Mouse (Mus musculus) adrenal gland, postnatal 10 days (tissue): ENCODE measurements around the gene Txnrd3. TPM values are rescaled to one million over a fixed set of nuclear protein-coding genes. Genes with fewer than 3 reads are reported as not detected.

Experiments used
- DNase-seq: peaks from one replicate; pipeline ENCODE4 v3.0.0; 2021; ENCODE audit warnings: mixed read lengths
- total RNA-seq, 2 experiments: library from RNA; stranded (reverse); gene quantifications; 2 replicates each; pipeline ENCODE4 v1.2.3; 2021

Txnrd3 gene
- total RNA-seq, 2 experiments from 2014 or later = 14.4 TPM

DNA sequence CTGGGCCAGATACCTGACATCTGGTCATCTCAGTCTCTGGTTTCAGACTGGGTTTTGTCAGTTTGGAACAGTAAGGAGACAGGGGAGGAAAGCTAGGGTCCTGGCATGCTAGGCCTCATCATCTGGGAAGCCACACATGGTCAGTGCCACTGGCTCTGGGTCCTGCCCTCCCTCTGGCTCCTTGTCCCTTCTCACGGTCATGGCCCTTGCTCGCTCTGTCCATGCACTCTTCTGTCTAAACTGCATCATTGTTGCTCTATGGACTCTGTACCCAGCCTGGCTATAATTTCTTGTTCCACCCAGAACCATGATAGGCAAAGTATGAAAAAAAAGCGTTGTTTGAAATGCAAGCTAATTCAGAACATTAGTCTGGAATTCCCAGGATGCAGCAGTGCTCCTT, 11.2 kb downstream of the Txnrd3 start:
- no peak for DNase-seq

DNA sequence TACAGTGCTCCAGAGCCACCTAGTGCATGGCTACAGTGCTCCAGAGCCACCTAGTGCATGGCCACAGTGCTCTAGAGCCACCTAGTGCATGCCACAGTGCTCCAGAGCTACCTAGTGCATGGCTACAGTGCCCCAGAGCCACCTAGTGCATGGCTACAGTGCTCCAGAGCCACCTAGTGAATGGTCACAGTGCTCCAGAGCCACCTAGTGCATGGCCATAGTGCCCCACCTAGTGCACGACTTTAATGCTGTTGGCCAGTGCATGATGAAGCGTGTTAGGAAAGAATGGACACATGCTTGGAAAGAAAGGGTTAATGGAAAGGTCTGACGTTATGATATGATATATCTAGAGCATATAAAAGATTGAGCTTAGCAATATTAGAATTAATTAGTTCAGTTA, 14.6 kb downstream of the Txnrd3 start:
- no peak for DNase-seq

DNA sequence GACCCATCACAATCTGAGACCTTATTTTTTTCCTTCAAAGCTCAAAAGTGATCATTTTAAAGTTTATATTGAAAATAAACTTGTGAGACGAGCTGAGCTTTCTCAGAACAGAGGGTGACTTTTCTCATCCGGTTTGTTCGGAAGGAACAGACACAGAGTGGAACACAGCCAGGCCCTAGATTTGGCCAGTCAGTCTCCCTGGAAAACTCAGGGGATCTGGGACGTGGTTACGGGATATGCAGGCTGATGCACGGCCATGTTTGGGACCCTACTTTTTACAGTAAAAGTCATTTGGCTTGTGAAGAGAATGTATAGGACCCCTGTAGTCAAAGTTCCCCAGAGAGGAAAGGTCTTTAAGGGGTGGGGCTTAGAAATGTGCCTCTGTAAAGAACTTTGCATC, 15.1 kb downstream of the Txnrd3 start:
- DNase-seq = no peak

DNA sequence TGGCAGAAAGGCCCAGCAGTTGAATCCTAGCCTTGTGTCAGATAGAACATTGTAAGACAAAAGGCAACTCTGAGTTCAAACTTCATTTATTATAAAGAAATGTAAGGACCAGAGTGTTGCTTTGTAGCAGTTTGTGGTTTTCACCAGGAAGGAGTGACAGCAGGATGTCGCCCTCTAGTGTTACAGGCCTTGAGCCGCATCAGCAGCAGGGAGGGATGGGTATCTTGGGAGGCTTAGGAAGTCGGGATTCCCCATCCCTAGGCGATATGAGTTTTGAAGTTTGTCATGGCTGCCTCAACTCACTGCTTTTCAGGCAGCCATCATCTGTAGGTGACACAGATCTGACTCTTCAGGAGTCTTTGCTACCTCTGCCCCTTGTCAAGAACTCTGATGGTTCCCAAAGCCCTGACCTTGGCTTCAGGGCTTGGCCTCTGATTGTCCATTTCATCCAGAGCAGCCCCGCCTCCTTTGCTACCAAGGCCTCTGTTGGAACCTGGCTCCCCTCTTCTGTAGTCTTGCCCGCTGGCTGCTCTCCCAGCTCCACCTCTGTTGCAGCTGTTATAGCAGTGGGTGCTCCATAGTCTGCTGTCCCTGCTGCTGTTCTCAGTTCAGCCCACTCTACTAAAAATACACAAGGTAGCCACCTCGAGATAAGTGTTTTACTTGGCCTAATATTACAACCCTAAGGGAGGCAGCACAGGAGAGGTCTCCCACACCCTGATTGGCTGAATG, 16.1 kb downstream of the Txnrd3 start:
- peak; percentile 40 for DNase-seq

DNA sequence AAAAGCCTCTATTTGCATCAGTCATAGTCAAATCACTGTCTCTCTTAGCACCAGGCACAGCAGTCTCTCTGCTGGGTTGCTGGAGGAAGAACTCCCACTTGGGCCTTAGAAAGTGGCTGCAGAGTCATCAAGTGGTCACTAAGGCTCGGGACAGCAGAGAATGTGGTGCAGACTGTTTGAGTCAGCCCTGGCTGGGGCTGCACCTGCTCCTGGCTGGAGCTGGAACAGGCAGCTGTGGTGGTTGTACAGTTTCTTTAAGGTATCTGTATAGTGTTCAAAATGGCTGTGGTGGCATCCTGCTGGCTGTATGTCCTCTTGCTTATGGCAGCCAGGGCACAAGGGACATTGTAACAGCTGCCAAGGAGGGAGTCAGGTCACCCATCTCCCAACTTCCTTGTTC, 16.7 kb downstream of the Txnrd3 start:
- DNase-seq = no peak

DNA sequence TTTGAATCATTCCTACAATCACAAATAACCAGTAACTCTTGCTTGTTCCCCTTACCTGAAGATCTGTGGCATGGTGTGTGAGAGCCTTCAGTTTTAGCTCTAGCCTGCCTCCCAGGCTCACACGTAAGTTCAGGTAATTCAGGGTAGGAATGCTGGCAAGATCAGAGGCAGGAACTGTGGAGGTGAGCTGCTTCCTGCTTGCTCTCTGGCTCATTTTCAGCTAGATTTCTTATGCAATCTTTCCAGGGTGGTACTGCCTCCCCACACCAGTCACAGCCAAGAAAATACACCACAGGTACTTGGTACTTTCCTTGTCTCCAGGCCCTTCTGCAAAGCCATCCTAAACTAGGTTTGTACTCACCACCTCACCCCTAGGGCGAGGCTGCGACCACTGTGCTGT, 18.7 kb downstream of the Txnrd3 start:
- DNase-seq = no peak

DNA sequence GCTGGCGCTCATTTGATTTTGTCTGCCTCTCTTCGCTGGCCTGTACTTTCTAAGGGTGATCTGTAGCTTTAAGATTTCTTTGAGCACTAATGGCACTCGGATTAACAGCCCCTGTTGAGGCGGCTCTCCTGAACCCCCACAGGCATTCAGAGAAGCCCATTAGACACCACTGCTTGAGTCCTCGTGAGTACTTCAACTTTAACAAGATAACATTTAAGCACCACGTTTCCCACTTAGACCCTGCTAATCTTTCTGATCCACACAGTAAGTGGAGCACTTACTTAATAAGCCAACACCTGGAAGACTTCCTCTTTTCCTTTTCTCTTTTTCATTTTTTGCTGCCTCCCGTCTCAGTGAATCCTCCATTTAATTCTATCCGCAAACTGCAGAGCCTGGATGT, 21.4 kb downstream of the Txnrd3 start:
- no peak for DNase-seq

DNA sequence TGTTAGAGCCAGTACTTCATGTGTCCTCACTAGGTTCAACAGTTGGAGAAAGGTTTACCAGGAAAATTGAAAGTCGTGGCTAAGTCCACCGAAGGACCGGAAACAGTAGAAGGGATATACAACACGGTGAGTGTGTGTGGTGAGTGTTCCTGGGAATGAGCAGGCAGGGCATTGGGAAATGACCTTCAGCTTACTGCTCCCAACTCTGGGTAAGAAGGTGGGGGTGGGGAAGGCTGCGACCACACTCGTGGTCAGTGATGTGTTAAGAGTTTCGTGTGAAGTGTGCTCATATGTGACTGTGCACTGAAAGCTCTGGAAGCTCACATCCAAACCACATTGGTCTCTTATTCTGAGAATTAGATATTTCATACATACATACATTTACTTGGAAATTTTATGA, 21.9 kb downstream of the Txnrd3 start:
- no peak for DNase-seq

DNA sequence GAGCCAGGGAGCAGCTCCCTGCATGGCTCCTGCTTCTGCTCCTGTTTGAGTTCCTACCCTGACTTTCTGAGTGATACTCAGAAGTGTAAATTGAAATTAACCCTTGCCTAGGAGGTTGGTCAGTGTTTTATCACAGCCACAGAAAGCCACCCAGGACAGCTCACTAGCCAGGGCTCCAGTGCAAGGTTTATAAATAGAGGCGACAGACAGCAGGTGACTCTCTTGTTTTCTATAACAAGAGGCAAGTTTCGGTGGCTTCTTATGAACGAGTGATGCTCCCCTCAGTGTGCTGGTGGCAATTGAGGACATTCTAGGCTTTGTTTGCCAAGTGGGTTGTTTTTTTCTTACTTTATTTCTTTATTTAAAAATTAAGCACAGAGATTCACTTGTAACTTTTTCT, 23.2 kb downstream of the Txnrd3 start:
- DNase-seq = no peak

DNA sequence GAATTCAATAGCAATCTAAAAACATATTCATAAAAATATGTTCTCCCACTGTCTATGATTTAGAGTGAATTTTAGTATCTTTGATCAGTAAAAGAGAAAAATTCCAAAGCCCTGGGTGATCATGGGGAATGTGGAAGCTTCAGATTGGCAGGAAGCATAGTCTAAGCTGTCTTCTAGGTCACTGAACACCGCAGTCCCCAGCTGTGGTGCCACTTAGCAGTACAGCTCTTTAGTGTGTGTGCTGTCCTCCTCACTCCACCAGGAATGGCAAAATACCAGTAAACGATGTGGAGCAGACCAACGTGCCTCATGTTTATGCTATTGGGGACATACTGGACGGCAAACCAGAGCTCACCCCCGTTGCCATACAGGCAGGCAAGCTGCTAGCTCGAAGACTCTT, 25.8 kb downstream of the Txnrd3 start:
- no peak for DNase-seq

DNA sequence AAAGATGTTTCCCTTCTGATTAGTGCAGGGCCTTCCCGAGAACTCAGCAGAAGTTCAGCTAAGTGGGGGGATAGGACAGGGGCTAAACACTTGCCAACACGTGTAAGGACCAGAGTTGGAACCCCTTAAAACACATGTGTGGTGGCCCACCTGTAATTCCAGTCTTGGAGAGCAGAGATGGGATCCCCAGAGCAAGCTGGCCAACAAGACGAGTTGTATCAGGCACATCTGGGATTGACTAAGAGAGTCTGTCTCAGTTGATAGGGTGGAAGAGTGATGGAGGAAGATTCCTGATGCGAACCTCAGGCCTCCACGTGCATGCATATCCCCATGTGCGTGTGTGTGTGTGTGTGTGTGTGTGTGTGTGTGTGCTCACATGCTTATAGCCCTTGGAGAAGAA, 27.6 kb downstream of the Txnrd3 start:
- no peak for DNase-seq

DNA sequence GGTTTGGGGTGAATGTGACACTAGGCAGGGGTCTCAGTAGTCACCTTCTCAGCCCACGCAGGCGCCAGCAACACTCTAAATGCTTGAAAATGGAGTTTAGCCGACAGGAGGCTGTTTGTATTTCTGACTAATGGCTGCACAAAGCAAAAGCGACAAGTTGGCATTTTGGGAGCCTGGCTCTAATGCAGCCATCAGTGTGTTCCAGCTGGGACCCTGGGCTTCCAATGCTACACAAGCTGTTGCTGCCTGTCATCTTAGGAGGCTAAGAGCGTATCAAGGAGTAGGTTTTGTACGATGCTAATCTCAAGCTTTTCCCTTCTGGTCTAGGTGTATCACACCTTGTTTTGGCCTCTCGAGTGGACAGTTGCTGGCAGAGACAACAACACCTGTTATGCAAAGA, 28.9 kb downstream of the Txnrd3 start:
- DNase-seq = no peak

DNA sequence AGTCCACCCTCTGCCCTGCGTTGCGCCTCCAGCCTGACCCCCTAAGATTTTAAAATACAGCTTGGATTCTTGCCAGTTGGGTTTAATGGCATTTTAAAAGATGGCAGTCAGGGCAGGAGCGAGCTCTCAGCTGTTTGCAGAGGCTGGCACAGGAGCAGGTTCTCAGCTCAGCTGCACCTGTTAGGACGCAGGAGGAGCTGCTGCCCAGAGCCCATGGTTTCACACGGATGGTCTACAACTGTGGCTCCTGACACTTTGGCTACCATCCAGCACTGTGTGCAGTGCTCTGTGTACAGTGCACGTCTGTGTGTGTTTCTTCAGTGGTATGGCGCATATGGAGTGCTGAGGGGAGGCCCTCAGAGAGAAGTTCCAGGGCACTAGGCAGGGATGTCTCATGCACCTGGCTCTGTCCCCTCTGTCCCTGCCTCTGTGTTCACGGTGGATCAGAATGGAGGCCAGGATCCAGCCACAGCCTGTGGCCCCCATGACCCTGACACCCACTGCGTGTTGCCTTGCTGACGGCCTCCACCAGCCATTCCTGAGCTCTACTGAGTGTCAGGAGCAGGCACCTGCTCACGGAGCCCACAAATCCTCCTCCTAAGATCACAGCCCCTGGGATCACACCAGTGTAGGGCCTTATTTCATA, 29.5 kb downstream of the Txnrd3 start:
- no peak for DNase-seq

DNA sequence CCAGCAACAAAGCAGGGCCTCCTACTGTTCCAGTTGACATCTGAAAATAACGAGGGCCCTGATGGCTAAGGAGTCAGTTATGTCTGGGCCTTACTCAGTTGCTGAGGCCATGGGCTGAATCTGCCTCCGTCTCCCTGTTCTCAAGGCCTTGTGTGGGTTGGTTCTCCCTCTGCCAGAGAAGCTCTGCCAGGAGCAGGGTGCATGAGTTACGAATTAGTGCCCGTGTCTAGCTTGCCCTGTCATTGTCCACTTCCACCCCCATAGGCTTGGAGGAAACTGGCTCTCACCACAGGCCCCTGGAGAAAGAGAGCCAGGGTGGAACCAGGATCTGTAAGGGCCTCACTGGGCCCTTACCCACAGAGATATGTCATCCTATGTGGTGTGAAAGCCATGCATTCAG, 34.7 kb downstream of the Txnrd3 start:
- no peak for DNase-seq

DNA sequence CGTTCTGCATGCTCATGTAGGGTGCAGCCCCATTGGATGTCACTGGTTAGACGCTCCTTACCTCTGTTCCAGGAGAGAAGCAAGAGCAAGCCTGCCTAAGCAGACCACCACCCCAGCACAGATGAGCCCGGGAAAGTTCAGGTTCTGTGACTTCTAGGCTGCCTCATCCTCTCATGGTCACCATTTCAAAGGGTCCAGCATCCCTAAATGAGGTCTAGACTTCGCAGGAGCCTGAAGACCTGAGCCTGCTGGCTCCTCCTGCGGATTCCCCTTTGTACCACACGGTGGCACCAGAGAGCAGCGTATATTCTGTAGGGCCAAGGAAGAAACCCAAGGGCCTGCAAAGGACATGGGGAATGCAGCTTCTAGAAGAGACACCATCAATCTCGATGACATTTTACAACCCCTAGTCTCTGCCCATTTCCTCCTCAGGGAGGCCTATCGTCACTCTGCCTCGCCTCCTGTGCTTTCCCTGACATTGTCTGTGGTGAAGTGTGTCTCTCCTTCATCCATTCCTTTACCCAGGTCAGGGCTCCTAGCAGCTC, 35.6 kb downstream of the Txnrd3 start:
- peak; percentile 80 for DNase-seq

DNA sequence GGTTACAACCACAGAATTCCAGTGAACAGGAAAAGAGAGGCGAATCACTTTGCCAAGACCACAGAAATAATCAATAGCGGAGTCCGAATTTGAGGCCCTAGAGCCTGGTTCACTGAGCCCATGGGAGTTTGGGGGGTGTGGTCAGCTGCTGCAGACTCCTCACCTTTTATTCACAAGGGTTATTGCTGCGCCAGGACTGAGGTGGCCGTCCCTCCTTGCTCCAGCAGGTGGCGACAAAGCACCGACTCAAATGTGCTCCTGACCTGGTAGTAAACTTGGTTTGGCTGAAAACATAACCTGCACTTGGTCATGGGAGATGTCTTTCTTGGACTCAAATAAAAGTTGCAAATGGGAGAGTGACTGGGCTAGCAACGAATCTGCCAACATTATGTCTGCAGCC, 36.4 kb downstream of the Txnrd3 start:
- peak; percentile 90 for DNase-seq

DNA sequence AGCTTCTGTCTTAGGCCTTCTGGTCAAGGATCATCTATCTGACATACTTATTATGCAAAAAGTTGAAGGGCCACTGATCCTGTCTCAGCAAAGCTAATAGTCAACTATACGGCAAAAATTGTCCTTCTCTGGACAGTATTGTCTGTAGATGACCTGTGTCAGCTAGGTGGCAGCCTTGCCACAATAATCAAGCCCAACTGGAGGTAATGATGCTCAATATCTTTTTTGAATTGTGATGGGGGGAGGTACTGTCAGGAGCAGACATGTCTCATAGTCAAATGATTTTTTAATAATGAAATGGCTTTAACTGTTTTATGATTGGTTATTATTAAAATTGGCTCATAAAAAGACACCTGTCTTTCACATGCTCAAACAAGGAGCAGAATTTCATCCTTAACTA, 40.4 kb downstream of the Txnrd3 start:
- no peak for DNase-seq

DNA sequence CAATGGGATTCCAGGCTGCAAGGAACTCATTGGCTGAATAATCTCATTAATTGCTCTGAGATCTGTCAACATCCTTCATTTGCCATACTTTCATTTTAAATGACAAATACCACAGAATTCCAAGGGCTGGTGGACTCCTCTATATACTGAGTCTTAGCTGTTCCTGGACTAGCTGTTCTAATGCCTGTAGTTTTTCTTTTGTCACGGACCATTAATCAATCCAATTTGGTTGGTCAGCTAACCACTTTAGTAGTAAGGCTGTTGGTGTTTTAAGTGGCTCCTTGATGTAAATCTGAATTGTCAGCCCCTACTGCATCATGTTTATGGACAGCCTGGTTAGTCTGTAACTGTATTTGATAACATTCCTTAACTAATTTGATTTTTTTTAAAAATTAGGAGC, 43.3 kb downstream of the Txnrd3 start:
- no peak for DNase-seq

DNA sequence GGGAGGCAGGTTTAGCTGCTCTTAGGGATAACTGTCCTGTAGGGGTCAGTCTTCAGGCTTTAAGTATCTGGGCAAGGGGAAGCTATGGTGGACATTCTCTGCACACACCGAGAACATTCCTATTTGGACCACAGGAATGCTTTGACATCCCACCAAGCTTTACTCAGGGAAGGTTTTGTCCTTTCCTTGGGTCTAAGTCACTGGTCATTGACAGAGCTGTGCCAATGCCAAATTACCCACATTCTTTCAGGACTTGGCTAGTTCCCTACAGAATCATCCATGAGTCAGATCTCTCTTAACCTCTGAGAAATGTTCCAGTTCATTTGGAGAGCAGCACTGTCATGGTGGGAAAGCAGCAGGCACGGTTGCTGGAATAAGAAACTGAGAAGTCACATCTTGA, 62.8 kb downstream of the Txnrd3 start:
- DNase-seq = peak; percentile 2

DNA sequence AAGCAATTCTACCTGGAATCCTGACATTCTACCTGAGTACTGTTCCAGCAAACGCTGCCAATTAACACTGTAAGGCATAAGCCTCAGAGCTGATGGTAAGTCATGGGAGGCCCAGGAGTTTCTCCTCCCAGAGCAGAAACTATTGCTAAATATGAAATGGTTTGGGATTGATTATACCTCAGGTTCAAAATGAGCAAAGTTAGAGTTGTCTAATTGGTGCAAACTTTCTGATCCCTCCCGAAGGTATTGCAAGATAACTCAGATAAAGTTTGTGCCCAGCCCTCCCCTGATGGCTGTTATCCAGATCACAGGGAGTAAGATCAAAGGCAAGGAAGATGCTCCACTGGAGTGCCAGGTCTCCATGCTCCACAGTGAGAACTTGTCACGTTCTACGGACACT, 63.5 kb downstream of the Txnrd3 start, which contains the start of gene Vmn1r40:
TSS of gene Vmn1r40 (plus strand) at position 301 of the 400 bp plus-strand sequence.
- DNase-seq = no peak

DNA sequence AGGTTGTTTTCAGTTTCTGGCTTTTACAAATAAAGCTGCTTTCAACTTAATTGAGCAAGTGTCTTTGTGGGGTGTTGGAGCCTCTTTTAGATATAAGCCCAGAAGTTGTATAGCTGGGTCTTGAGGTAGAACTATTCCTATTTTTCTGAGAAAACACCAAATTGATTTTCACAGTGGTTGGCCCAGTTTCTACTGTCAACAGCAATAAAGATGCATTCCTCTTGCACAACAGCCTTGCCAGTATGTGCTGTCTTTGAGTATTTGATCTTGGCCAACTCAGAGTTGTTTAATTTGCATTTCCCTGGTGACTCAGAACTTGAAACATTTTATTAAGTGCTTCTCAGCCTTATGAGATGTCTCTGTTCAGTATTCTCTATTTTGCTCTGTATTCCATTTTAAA, 74.3 kb downstream of the Txnrd3 start:
- DNase-seq = no peak
